ENCODE assay signal across 24 mouse cellular contexts in genomic region chr2:114520414-114520813, GRCm38 (mm10).
"Had no signal": no experiment of that assay in that cellular context is flagged by ENCODE, and none has a peak within 500 bp of the region (broad histone marks: within the 10 kb centered on the region; RNA-seq: fewer than 3 reads in every experiment).

No protein-coding gene starts in this region.

- H3K36me3 ChIP-seq: limb, embryonic 10.5 days; limb, embryonic 13.5 days; liver, embryonic 15.5 days; lung, embryonic 15.5 days; midbrain, embryonic 10.5 days; neural tube, embryonic 12.5 days; neural tube, embryonic 15.5 days; stomach, embryonic 15.5 days had no signal

- ATAC-seq: liver, embryonic 12.5 days had no signal

- H3K27me3 ChIP-seq: limb, embryonic 13.5 days; liver, embryonic 12.5 days; liver, embryonic 15.5 days; lung, embryonic 15.5 days; megakaryocyte, embryonic 14.5 days; neural tube, embryonic 12.5 days; neural tube, embryonic 15.5 days; stomach, embryonic 15.5 days had no signal

- H3K4me1 ChIP-seq: limb, embryonic 10.5 days; limb, embryonic 13.5 days; liver, embryonic 12.5 days; liver, embryonic 15.5 days; lung, embryonic 15.5 days; megakaryocyte, embryonic 14.5 days; midbrain, embryonic 10.5 days; neural tube, embryonic 12.5 days; neural tube, embryonic 15.5 days; stomach, embryonic 15.5 days had no signal

- H3K27ac ChIP-seq: kidney, postnatal 0 days; layer of hippocampus, adult 2 months; limb, embryonic 10.5 days; limb, embryonic 13.5 days; liver, embryonic 12.5 days; liver, embryonic 15.5 days; lung, embryonic 15.5 days; midbrain, embryonic 10.5 days; neural tube, embryonic 12.5 days; neural tube, embryonic 15.5 days; stomach, embryonic 15.5 days had no signal

- DNase-seq: kidney, postnatal 25 days; layer of hippocampus, adult 9-11 months; liver; lung, adult 18-20 months; lung, postnatal 10 days; lung, postnatal 36 days; midbrain, embryonic 14.5 days; right cerebral cortex, adult 18-20 months; right cerebral cortex, postnatal 14 days; spleen, adult 18-20 months; thymus, adult 18-20 months; thymus, postnatal 36 days had no signal

- H3K4me2 ChIP-seq: limb, embryonic 13.5 days; liver, embryonic 12.5 days; liver, embryonic 15.5 days; lung, embryonic 15.5 days; neural tube, embryonic 12.5 days; neural tube, embryonic 15.5 days; stomach, embryonic 15.5 days had no signal

- H3K9me3 ChIP-seq: limb, embryonic 10.5 days; limb, embryonic 13.5 days; liver, embryonic 12.5 days; liver, embryonic 15.5 days; lung, embryonic 15.5 days; megakaryocyte, embryonic 14.5 days; midbrain, embryonic 10.5 days; neural tube, embryonic 12.5 days; neural tube, embryonic 15.5 days; stomach, embryonic 15.5 days had no signal

- H3K4me3 ChIP-seq: layer of hippocampus, adult 2 months; limb, embryonic 10.5 days; limb, embryonic 13.5 days; liver, embryonic 12.5 days; liver, embryonic 15.5 days; lung, embryonic 15.5 days; megakaryocyte, embryonic 14.5 days; midbrain, embryonic 10.5 days; neural tube, embryonic 12.5 days; neural tube, embryonic 15.5 days; stomach, embryonic 15.5 days had no signal

- H3K9ac ChIP-seq: limb, embryonic 13.5 days; liver, embryonic 12.5 days; liver, embryonic 15.5 days; lung, embryonic 15.5 days; neural tube, embryonic 12.5 days; neural tube, embryonic 15.5 days; stomach, embryonic 15.5 days had no signal
